Mouse (Mus musculus): ENCODE measurements around the gene Lrp2bp.

The Lrp2bp gene

DNA sequence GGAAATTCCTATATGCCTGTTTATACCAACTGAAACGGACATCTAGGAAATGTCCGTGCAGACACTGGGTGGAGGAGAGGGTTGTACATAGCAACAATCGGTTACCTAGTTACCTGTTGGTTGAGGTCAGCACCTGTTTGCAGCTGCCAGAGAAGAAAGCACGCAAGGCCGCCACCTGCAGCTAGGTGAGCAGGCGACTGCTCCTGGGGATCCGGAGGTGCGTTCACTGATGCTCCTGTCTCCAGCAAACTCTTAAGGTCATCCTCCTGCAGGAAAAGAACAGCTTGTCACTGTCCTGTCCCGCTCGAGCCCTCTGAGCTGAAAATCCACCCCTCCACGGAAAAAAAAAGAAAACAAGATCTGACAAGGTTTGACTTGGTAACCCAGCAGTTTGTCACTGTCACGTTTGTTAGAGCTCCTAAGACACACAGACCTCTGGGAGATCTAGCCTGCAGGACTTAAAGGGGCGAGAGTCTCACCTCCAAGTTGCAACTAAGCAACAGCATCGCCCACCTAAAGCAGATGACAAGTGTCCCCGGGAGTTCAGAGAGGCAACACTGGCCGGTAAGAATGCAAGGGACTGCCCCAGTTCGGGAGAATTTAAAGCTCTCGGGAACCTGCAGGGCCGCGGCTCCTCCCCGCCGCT lies at the start of gene Lrp2bp:
TSS of gene Lrp2bp (plus strand) at position 166 of the 646 bp plus-strand sequence.
- peak; percentile 25 for DNase-seq (ENCODE audit: extremely low read depth, insufficient read length, low spot score)

- no peak for DNase-seq (ENCODE audit: extremely low read depth, insufficient read length, low spot score)
Measured at GRCm38 (mm10) chr8:45950622-45951021, 48.5 kb upstream of the Lrp2bp start.

- DNase-seq (ENCODE audit: extremely low read depth, insufficient read length, low spot score): no peak
Measured at GRCm38 (mm10) chr8:45970894-45971293, 28.2 kb upstream of the Lrp2bp start.

GRCm38 (mm10) chr8:45973988-45974505 lies 25.1 kb upstream of the Lrp2bp start:
- DNase-seq (ENCODE audit: extremely low read depth, insufficient read length, low spot score): no peak

- peak; percentile 97 for DNase-seq (ENCODE audit: extremely low read depth, insufficient read length, low spot score)
Measured at GRCm38 (mm10) chr8:45975126-45975836, 23.8 kb upstream of the Lrp2bp start, which contains the start of the genes 1700029J07Rik and Ufsp2. Gene 1700029J07Rik (minus strand): TSS chr8:45975252. Gene Ufsp2 (plus strand): TSS chr8:45975528.

- no peak for DNase-seq (ENCODE audit: extremely low read depth, insufficient read length, low spot score)
Measured at GRCm38 (mm10) chr8:45975837-45976468, 23.1 kb upstream of the Lrp2bp start.

- no peak for DNase-seq (ENCODE audit: extremely low read depth, insufficient read length, low spot score)
Measured at GRCm38 (mm10) chr8:45986665-45987064, 12.4 kb upstream of the Lrp2bp start.

- DNase-seq (ENCODE audit: extremely low read depth, insufficient read length, low spot score): no peak
Measured at GRCm38 (mm10) chr8:45988189-45988588, 10.9 kb upstream of the Lrp2bp start.

DNA sequence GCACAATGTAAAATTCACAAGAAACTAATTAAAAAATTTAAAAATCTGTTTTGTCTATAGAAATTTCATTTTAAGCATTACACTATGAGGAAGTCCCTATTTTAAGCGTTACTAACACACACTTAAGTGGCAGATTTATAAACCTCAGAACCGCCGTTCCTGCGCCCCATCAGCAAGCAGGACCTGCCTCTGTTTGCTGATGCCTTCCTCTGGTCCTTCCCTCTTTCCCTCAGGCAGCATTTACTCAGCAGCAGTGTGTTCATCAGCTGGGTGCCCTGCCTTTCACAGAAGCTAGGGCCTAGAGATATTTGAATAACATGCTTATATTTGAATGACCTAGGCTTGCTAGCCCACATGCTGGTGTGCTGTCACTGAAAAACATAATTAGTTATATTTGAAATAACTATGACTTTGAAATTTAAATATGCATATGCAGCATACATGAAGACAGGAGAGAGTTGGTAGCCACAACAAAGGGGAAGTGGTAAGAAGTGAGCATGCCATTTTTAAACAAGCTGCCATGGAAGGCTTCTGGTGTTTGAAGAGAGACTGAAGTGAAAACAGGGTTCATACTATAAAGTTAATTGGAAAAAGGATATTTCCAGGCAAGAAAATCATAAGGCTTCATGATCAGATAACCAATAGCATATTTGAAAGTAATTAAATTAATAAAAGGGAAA lies 8.3 kb upstream of the Lrp2bp start:
- DNase-seq (ENCODE audit: extremely low read depth, insufficient read length, low spot score): no peak

- DNase-seq (ENCODE audit: extremely low read depth, insufficient read length, low spot score): no peak
Measured at GRCm38 (mm10) chr8:45994111-45994510, 5.0 kb upstream of the Lrp2bp start.

GRCm38 (mm10) chr8:45995576-45995975 lies 3.5 kb upstream of the Lrp2bp start:
- no peak for DNase-seq (ENCODE audit: extremely low read depth, insufficient read length, low spot score)

- DNase-seq (ENCODE audit: extremely low read depth, insufficient read length, low spot score): no peak
Measured at GRCm38 (mm10) chr8:45998228-45998627, 875 bp upstream of the Lrp2bp start.

GRCm38 (mm10) chr8:45999784-46000705 lies 942 bp downstream of the Lrp2bp start:
- peak; percentile 99 for DNase-seq (ENCODE audit: extremely low read depth, insufficient read length, low spot score)

DNA sequence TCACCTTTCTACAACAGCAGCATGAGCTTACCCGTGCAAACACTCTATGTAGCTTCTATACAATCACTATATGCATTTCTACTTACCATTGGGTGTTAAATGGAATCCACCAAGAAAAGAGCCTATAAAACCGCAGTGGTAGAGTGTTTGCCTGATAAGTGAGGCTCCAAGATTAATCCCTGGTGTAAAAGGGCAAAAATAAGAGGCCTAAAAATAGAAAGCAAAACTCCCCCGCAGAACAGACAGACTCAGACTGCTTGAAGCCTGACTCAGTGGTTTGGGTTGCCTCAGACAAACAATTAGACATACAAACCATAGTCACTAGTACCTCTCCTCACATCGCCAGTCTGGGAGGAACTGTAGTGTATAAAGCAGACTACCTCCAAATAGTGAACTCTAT lies 6.5 kb downstream of the Lrp2bp start, which contains the start of gene Ankrd37:
TSS of gene Ankrd37 (minus strand) at position 112 of the 400 bp plus-strand sequence.
- no peak for DNase-seq (ENCODE audit: extremely low read depth, insufficient read length, low spot score)

DNA sequence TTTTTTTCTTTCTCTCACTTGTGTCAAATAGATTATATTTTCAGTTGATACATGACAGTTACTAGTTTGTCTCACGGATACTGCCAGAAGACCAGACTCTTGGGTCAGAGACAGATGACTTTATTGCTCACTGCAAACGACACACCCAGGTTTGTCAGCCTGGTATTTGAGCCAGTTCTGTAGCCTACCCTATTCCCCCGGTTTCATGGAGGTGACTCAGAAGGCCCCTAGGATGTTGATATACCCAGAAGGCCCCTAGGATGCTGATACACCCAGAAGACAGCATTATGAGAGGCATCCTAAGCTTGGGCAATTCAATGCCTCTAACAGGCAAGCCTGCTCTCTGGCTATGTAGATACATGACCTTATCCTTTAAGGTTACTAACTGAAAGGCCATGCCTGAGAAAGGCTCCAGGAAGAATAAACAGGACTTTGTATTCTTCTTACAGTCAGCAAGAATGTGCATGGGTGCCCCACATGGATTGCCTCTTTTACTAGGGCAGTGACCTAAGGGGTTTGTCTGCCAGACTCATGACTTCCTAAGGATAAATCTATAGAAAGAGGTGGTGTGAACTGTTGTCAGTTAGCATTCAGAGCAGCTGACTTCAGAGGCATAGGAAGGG lies 8.1 kb downstream of the Lrp2bp start:
- DNase-seq (ENCODE audit: extremely low read depth, insufficient read length, low spot score): no peak

- no peak for DNase-seq (ENCODE audit: extremely low read depth, insufficient read length, low spot score)
Measured at GRCm38 (mm10) chr8:46010306-46010705, 11.2 kb downstream of the Lrp2bp start.

DNA sequence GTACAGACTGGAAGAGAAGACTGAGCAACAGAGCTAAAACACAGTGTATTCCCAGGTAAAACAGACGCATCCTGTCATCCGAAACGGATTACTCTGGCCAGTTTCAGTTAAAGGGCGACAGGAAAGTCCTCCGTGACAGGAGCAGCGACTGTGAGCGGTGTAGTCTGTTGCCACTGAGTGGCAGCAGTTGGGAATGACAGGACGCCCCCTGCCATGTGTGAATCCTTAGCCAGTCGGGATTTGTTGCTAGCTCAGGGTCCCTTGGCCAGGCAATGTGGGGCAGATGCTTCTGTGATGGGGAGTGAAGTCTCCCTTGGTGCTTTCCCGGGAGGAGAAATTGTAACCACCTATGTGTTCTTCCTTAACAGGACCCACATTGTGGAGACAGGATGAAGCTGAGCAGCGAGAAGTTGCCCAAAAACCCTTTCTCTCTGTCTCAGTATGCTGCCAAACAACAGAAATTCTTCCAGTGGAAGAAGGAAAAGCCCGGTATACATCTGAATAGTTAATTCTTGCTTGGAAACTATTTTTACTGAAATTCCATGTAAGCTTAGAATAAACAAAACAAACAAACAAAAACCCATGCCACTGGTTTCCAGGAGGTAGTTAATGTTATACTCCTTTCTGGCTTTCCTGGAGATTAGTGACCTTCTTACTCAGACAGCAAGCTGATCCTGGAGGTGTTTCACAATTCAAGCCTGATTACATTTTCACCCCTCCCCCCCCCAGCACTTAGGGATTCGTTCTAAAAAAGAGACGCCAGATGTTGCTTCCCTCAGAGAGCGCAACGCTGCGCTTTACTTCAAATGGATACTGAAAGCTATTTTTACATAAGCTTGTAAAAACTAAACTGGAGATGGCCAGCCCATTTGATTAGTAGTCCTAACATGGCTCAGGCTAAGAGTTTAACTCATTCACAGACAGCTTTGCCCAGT lies 11.9 kb downstream of the Lrp2bp start:
- DNase-seq (ENCODE audit: extremely low read depth, insufficient read length, low spot score): no peak

GRCm38 (mm10) chr8:46022203-46022602 lies 23.1 kb downstream of the Lrp2bp start:
- DNase-seq (ENCODE audit: extremely low read depth, insufficient read length, low spot score): no peak

All from 3134 (cell line).